ENCODE assay signal across 15 mouse cellular contexts in genomic region chr9:108392676-108393075, GRCm38 (mm10). TPM values are rescaled to one million over a fixed set of nuclear protein-coding genes. Genes with fewer than 3 reads are reported as not detected.
DNase-seq lines count a peak whose midpoint lies in the region; ATAC-seq lines count a peak whose summit lies in the region.
"Had no signal": no experiment of that assay in that cellular context is flagged by ENCODE, and none has a peak within 500 bp of the region (broad histone marks: within the 10 kb centered on the region; RNA-seq: fewer than 3 reads in every experiment).

TSS of gene 1700102P08Rik (plus strand) at chr9:108392805.

- peaks cover 7% of the 10 kb centered on the region; the same call in 1 of the 2 replicates for H3K4me1 ChIP-seq in hindbrain, embryonic 10.5 days (replicated peaks)
- no peaks in the 10 kb centered on the region for H3K4me1 ChIP-seq in hindbrain, embryonic 14.5 days (replicated peaks; ENCODE audit: control insufficient read depth, insufficient read depth, low read length)
- H3K4me1 ChIP-seq: heart, embryonic 12.5 days; lung, embryonic 15.5 days; neural tube, embryonic 13.5 days had no signal

- H3K9me3 ChIP-seq in hindbrain, embryonic 10.5 days = no peaks in the 10 kb centered on the region
- no peaks in the 10 kb centered on the region for H3K9me3 ChIP-seq in hindbrain, embryonic 14.5 days (ENCODE audit: control insufficient read depth, low read length)
- H3K9me3 ChIP-seq: heart, embryonic 12.5 days; lung, embryonic 15.5 days; neural tube, embryonic 13.5 days had no signal

- DNase-seq in hindbrain, embryonic 10.5 days (ENCODE audit: low spot score) = peak; percentile 47
- DNase-seq in hindbrain, embryonic 14.5 days (ENCODE audit: low spot score) = no peak
- peak; percentile 95 for DNase-seq in R1 (ENCODE audit: low read depth, low spot score)
- DNase-seq in kidney, adult 18-20 months = peak; percentile 74
- peak; percentile 12 for DNase-seq in mesoderm, embryonic 11.5 days (ENCODE audit: low read depth, low spot score)
- no peak for DNase-seq in urinary bladder, adult 18-20 months (ENCODE audit: low spot score in 2 of 2)
- DNase-seq in cerebellum, adult 9-11 months = no peak
- no peak for DNase-seq in B cell, adult 2 months
- DNase-seq: cerebellum, adult 8-10 months had no signal

- no peak within 1 kb of the TSS for H3K4me2 ChIP-seq in hindbrain, embryonic 14.5 days (replicated peaks)
- H3K4me2 ChIP-seq: heart, embryonic 12.5 days; lung, embryonic 15.5 days; neural tube, embryonic 13.5 days had no signal

- H3K36me3 ChIP-seq in hindbrain, embryonic 10.5 days = peaks cover 68% of the 10 kb centered on the region
- peaks cover 64% of the 10 kb centered on the region for H3K36me3 ChIP-seq in hindbrain, embryonic 14.5 days (replicated peaks; ENCODE audit: control insufficient read depth, insufficient read depth)

- ATAC-seq in hindbrain, embryonic 14.5 days (ENCODE audit: low FRiP score) = no peak
- ATAC-seq: hindbrain, embryonic 16.5 days; midbrain, embryonic 16.5 days had no signal

- H3K9ac ChIP-seq in hindbrain, embryonic 14.5 days = no peak within 1 kb of the TSS
- H3K9ac ChIP-seq: heart, embryonic 12.5 days; lung, embryonic 15.5 days; neural tube, embryonic 13.5 days had no signal

- WGBS in hindbrain, embryonic 10.5 days = 50% methylated on average over 18 of the region's 18 CpGs
- WGBS in hindbrain, embryonic 14.5 days = 48% methylated on average over 18 of the region's 18 CpGs

- peak within 1 kb of the TSS; percentile 75; the same call in 1 of the 2 replicates for H3K27ac ChIP-seq in hindbrain, embryonic 10.5 days
- H3K27ac ChIP-seq in hindbrain, embryonic 14.5 days = no peak within 1 kb of the TSS
- H3K27ac ChIP-seq: lung, embryonic 15.5 days; neural tube, embryonic 13.5 days had no signal

- H3K4me3 ChIP-seq in hindbrain, embryonic 10.5 days = no peak within 1 kb of the TSS
- H3K4me3 ChIP-seq in hindbrain, embryonic 14.5 days (replicated peaks; ENCODE audit: low read length) = no peak within 1 kb of the TSS
- H3K4me3 ChIP-seq: heart, embryonic 12.5 days; lung, embryonic 15.5 days; neural tube, embryonic 13.5 days had no signal

- no peaks in the 10 kb centered on the region for H3K27me3 ChIP-seq in hindbrain, embryonic 10.5 days (ENCODE audit: insufficient read depth, poor library complexity, severe bottlenecking)
- no peaks in the 10 kb centered on the region for H3K27me3 ChIP-seq in hindbrain, embryonic 14.5 days (ENCODE audit: control insufficient read depth, insufficient read depth, low read length)
- H3K27me3 ChIP-seq: CH12.LX; heart, embryonic 12.5 days; lung, embryonic 15.5 days; neural tube, embryonic 13.5 days had no signal

RNA-seq across cellular contexts. Expression of gene 1700102P08Rik, which starts in this region (rescaled TPM):
- 0.58 and 0.69 TPM in 2 replicates for polyA plus RNA-seq in hindbrain, embryonic 10.5 days (2016; fragmentation: Nextera tagmentation; extraction: Ambion mirVana)
- polyA plus RNA-seq in hindbrain, embryonic 14.5 days (2014; fragmentation: Nextera tagmentation; extraction: Ambion mirVana) = 1.7 and 2.2 TPM in 2 replicates

Comparison
In these comparisons a context has a peak if more than half of its experiments do, and no peak if none do; other contexts are left out.
1. Peak in DNase-seq and H3K27ac ChIP-seq in hindbrain, embryonic 10.5 days; RNA of the gene not detected or under 1 TPM.
2. DNase-seq: peak in R1 (single experiment), kidney, adult 18-20 months (single experiment) and mesoderm, embryonic 11.5 days (single experiment); none in hindbrain, embryonic 14.5 days (single experiment), urinary bladder, adult 18-20 months (0 of 2), cerebellum, adult 9-11 months (single experiment) and B cell, adult 2 months (0 of 2).